Mouse (Mus musculus) midbrain, embryonic 16.5 days (tissue): Measurements from ENCODE around the gene Fam163b. TPM values are rescaled to one million over a fixed set of nuclear protein-coding genes. Genes with fewer than 3 reads are reported as not detected.

ENCODE experiments used
- ATAC-seq: fragments of 200-750 bp; cut with Nextera tagmentation; 2 replicates; pipeline ENCODE4 v1.8.0; 2017; ENCODE audit warnings: moderate TSS enrichment
- H3K27ac ChIP-seq: fragments of 300-500 bp; sonication (generic); 2 replicates; pipeline ENCODE4 v1.5.1; 2014; ENCODE audit warnings: mild to moderate bottlenecking, low read length, mixed read lengths
- H3K27me3 ChIP-seq: fragments of 300-500 bp; sonication (generic); 2 replicates; pipeline ENCODE4 v1.6.1; 2014; ENCODE audit warnings: low read depth, low read length, mixed read lengths; ENCODE audit not compliant: control insufficient read depth, insufficient read depth
- H3K36me3 ChIP-seq: fragments of 300-500 bp; sonication (generic); 2 replicates; pipeline ENCODE4 v1.6.1; 2014; ENCODE audit warnings: mild to moderate bottlenecking, low read length, moderate library complexity, mixed read lengths; ENCODE audit not compliant: control insufficient read depth, insufficient read depth
- H3K4me1 ChIP-seq: fragments of 300-500 bp; sonication (generic); 2 replicates; pipeline ENCODE4 v1.6.1; 2014; ENCODE audit warnings: mild to moderate bottlenecking, low read length, mixed read lengths; ENCODE audit not compliant: control insufficient read depth, insufficient read depth
- H3K4me2 ChIP-seq: fragments of 300-500 bp; sonication (generic); 2 replicates; pipeline ENCODE4 v1.6.1; 2014; ENCODE audit warnings: mild to moderate bottlenecking, low read length, mixed read lengths
- H3K4me3 ChIP-seq: fragments of 300-500 bp; sonication (generic); 2 replicates; pipeline ENCODE4 v1.5.1; 2014; ENCODE audit warnings: low read depth, mild to moderate bottlenecking, low read length, moderate library complexity, mixed read lengths
- H3K9ac ChIP-seq: fragments of 300-500 bp; sonication (generic); 2 replicates; pipeline ENCODE4 v1.6.1; 2014; ENCODE audit warnings: low read depth, low read length, mixed read lengths
- H3K9me3 ChIP-seq: fragments of 300-500 bp; sonication (generic); replicated peaks from 2 replicates; pipeline ENCODE4 v1.6.1; 2014; ENCODE audit warnings: mild to moderate bottlenecking, low read length, mixed read lengths; ENCODE audit not compliant: control insufficient read depth, poor library complexity, severe bottlenecking
- WGBS: fragments of 180-500 bp; shearing (Covaris S2); extraction: QIAGEN DNeasy Blood & Tissue Kit; methylation state at CpG from one replicate; pipeline ENCODE4 v1.1.7; 2014; 5-methylcytosine and 5-hydroxymethylcytosine counted together
- polyA plus RNA-seq: library from polyadenylated mRNA; unstranded; fragments of >200 nt; fragmentation: Nextera tagmentation; extraction: Ambion mirVana; gene quantifications from 2 replicates; pipeline ENCODE4 v1.2.1, GENCODE M21; 2015

Fam163b gene
- polyA plus RNA-seq, 1 experiment from 2014 or later: 8.1 TPM

- Histone ChIP-seq H3K36me3 (no peaks in the 10 kb centered on the region), H3K27me3 (no peaks in the 10 kb centered on the region), H3K9me3 (no peaks in the 10 kb centered on the region), H3K4me3 (no peak overlapping the region), H3K9ac (no peak overlapping the region), H3K27ac (no peak overlapping the region), H3K4me2 (no peak overlapping the region), H3K4me1 (no peaks in the 10 kb centered on the region)
- WGBS: 80% methylated on average over 2 of the region's 2 CpGs
- ATAC-seq: no peak
Measured at GRCm38 (mm10) chr2:27166074-27166473, 23.8 kb upstream of the Fam163b start.

- H3K4me3 ChIP-seq: no peak within 1 kb of the TSS
- H3K4me1 ChIP-seq: no peaks in the 10 kb centered on the region
- no peak within 1 kb of the TSS for H3K9ac ChIP-seq
- no peak within 1 kb of the TSS for H3K27ac ChIP-seq
- no peak for ATAC-seq
- no peaks in the 10 kb centered on the region for H3K27me3 ChIP-seq
- H3K36me3 ChIP-seq: no peaks in the 10 kb centered on the region
- H3K4me2 ChIP-seq: no peak within 1 kb of the TSS
- WGBS: 84% methylated on average over 12 of the region's 12 CpGs
- H3K9me3 ChIP-seq: no peaks in the 10 kb centered on the region
Measured at GRCm38 (mm10) chr2:27164796-27165590, 22.7 kb upstream of the Fam163b start, which contains the start of gene Dbh. TSS of gene Dbh (plus strand) at chr2:27165233.

DNA sequence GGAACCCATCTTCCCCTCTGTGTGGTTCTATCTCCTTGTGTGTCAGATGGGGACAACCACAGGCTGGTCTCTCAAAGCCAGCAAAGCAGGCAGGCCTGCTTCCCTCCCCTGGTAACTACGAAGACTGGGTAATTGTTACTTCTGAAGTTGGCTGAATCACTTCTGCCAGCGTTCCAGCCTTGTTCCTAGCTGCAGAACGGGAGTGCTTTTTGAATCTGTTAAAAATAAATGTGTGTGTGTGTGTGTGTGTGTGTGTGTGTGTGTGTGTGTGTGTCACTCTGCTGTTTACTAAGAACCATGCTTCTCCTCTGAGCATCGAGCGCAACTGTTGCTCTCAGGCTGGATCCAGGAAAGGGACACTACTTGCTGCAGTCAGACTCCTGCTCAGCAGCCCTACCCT, 21.6 kb upstream of the Fam163b start:
- H3K9me3 ChIP-seq: no peaks in the 10 kb centered on the region
- 66% methylated on average over 5 of the region's 5 CpGs for WGBS
- ATAC-seq: no peak
- no peaks in the 10 kb centered on the region for H3K27me3 ChIP-seq
- H3K4me2 ChIP-seq: no peak overlapping the region
- H3K4me1 ChIP-seq: no peaks in the 10 kb centered on the region
- H3K9ac ChIP-seq: no peak overlapping the region
- H3K27ac ChIP-seq: no peak overlapping the region
- no peaks in the 10 kb centered on the region for H3K36me3 ChIP-seq
- H3K4me3 ChIP-seq: no peak overlapping the region

DNA sequence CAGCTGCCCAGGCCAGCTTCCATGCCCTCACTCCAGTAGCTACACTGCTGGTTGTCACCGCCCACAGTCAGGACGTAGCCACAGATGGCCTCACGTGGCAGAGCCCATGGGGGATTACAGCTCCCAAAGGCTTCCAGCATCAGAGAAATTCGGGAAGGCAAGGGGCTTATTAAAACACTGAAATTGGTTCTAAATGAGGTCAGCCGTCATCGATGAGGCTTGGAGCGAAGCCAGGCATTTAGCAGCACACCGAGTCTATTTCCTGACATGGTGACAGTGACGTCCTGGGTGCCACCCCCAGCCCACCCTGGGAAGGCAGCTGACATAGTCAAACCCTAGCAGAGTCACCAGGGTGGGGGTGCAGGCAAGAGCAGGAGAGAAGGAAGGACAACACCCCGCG, 20.4 kb upstream of the Fam163b start:
- Histone ChIP-seq H3K4me2 (no peak overlapping the region), H3K27ac (no peak overlapping the region), H3K4me1 (no peaks in the 10 kb centered on the region), H3K27me3 (no peaks in the 10 kb centered on the region), H3K9ac (no peak overlapping the region), H3K9me3 (no peaks in the 10 kb centered on the region), H3K36me3 (no peaks in the 10 kb centered on the region), H3K4me3 (no peak overlapping the region)
- 50% methylated on average over 11 of the region's 11 CpGs for WGBS
- ATAC-seq: no peak

GRCm38 (mm10) chr2:27161526-27161925, 19.2 kb upstream of the Fam163b start:
- Histone ChIP-seq H3K4me3 (no peak overlapping the region), H3K4me1 (no peaks in the 10 kb centered on the region), H3K4me2 (no peak overlapping the region), H3K36me3 (no peaks in the 10 kb centered on the region), H3K9me3 (no peaks in the 10 kb centered on the region), H3K9ac (no peak overlapping the region), H3K27ac (no peak overlapping the region), H3K27me3 (no peaks in the 10 kb centered on the region)
- WGBS: 85% methylated on average over 2 of the region's 2 CpGs
- ATAC-seq: no peak

GRCm38 (mm10) chr2:27156596-27156995, 14.3 kb upstream of the Fam163b start:
- no peaks in the 10 kb centered on the region for H3K27me3 ChIP-seq
- no peak for ATAC-seq
- no peak overlapping the region for H3K4me2 ChIP-seq
- H3K27ac ChIP-seq: no peak overlapping the region
- H3K9me3 ChIP-seq: no peaks in the 10 kb centered on the region
- H3K36me3 ChIP-seq: no peaks in the 10 kb centered on the region
- H3K9ac ChIP-seq: no peak overlapping the region
- H3K4me1 ChIP-seq: 0 out of 2 replicates have a peak, but pooled peaks cover 4% of the 10 kb centered on the region
- WGBS: 34% methylated on average over 6 of the region's 6 CpGs
- no peak overlapping the region for H3K4me3 ChIP-seq

- Histone ChIP-seq H3K4me3 (no peak overlapping the region), H3K36me3 (no peaks in the 10 kb centered on the region), H3K9ac (no peak overlapping the region), H3K4me1 (peaks cover 4% of the 10 kb centered on the region; the same call in 1 of the 2 replicates), H3K27me3 (no peaks in the 10 kb centered on the region), H3K9me3 (no peaks in the 10 kb centered on the region), H3K27ac (no peak overlapping the region), H3K4me2 (no peak overlapping the region)
- ATAC-seq: no peak
- WGBS: 63% methylated on average over 10 of the region's 10 CpGs
Measured at GRCm38 (mm10) chr2:27154466-27155185, 12.3 kb upstream of the Fam163b start.

- peaks cover 9% of the 10 kb centered on the region for H3K4me1 ChIP-seq
- no peak for ATAC-seq
- H3K27me3 ChIP-seq: no peaks in the 10 kb centered on the region
- WGBS: 0% methylated on average over 2 of the region's 2 CpGs
- H3K9me3 ChIP-seq: no peaks in the 10 kb centered on the region
- H3K4me3 ChIP-seq: no peak overlapping the region
- no peak overlapping the region for H3K9ac ChIP-seq
- no peak overlapping the region for H3K27ac ChIP-seq
- H3K36me3 ChIP-seq: no peaks in the 10 kb centered on the region
- H3K4me2 ChIP-seq: no peak overlapping the region
Measured at GRCm38 (mm10) chr2:27149457-27149856, 7.2 kb upstream of the Fam163b start.

DNA sequence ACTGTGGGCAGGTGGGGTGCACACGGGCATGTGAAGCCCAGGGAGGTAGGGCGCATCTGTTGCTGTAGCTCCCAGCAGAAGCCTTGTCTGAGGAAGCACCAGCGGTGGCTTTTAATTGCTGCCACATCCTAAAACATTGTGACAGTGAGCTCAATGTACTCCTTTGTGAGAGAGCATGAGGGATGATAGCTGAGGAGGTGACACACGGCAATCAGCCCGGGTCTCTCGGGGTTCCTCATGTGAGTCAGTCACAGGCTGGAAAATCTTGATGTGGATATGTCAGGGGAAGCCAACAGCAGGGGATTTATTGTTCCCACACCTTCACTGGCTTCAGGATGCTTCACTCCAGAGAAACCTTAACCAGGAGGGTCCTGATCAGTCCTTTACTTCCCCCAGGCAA, 4.5 kb upstream of the Fam163b start:
- Histone ChIP-seq H3K9ac (no peak overlapping the region), H3K9me3 (no peaks in the 10 kb centered on the region), H3K27ac (no peak overlapping the region), H3K36me3 (no peaks in the 10 kb centered on the region), H3K27me3 (peaks cover 1% of the 10 kb centered on the region; the same call in 1 of the 2 replicates), H3K4me3 (no peak overlapping the region), H3K4me1 (peaks cover 9% of the 10 kb centered on the region), H3K4me2 (no peak overlapping the region)
- WGBS: 83% methylated on average over 6 of the region's 6 CpGs
- no peak for ATAC-seq
